Mouse (Mus musculus) neural tube, embryonic 14.5 days (tissue): Measurements from ENCODE around the gene Eif4e3. TPM values are rescaled to one million over a fixed set of nuclear protein-coding genes. Genes with fewer than 3 reads are reported as not detected.
A peak's percentile ranks its signal among the peaks of the same experiment; 100 is the strongest.

ENCODE experiments used
- ATAC-seq: fragments of 200-750 bp; cut with Nextera tagmentation; 2 replicates; pipeline ENCODE4 v1.8.0; 2017; ENCODE audit warnings: low read depth, mild to moderate bottlenecking, moderate TSS enrichment, moderate library complexity
- H3K27ac ChIP-seq: fragments of 300-500 bp; sonication (generic); 2 replicates; pipeline ENCODE4 v1.5.1; 2014; ENCODE audit warnings: low read depth, mild to moderate bottlenecking, control low read depth, low read length, moderate library complexity, mixed read lengths
- H3K27me3 ChIP-seq: fragments of 300-500 bp; sonication (generic); 2 replicates; pipeline ENCODE4 v1.6.1; 2014; ENCODE audit warnings: low read length; ENCODE audit not compliant: control insufficient read depth, insufficient read depth
- H3K36me3 ChIP-seq: fragments of 300-500 bp; sonication (generic); 2 replicates; pipeline ENCODE4 v1.6.1; 2014; ENCODE audit warnings: low read length, mixed read lengths; ENCODE audit not compliant: control insufficient read depth, insufficient read depth
- H3K4me1 ChIP-seq: fragments of 300-500 bp; sonication (generic); 2 replicates; pipeline ENCODE4 v1.6.1; 2014; ENCODE audit warnings: low read length; ENCODE audit not compliant: control insufficient read depth, insufficient read depth
- H3K4me2 ChIP-seq: fragments of 300-500 bp; sonication (generic); 2 replicates; pipeline ENCODE4 v1.6.1; 2014; ENCODE audit warnings: mild to moderate bottlenecking, low read depth, low read length, control low read depth
- H3K4me3 ChIP-seq: fragments of 300-500 bp; sonication (generic); 2 replicates; pipeline ENCODE4 v1.5.1; 2014; ENCODE audit warnings: low read depth, low read length, control low read depth, mixed read lengths
- H3K9ac ChIP-seq: fragments of 300-500 bp; sonication (generic); replicated peaks from 2 replicates; pipeline ENCODE4 v1.6.1; 2014; ENCODE audit warnings: low read depth, mild to moderate bottlenecking, control low read depth, low read length, mixed read lengths
- H3K9me3 ChIP-seq: fragments of 300-500 bp; sonication (generic); 2 replicates; pipeline ENCODE4 v1.6.1; 2016; ENCODE audit warnings: low read length; ENCODE audit not compliant: control insufficient read depth
- WGBS: fragments of 180-500 bp; shearing (Covaris S2); extraction: QIAGEN DNeasy Blood & Tissue Kit; methylation state at CpG from one replicate; pipeline ENCODE4 v1.1.7; 2014; 5-methylcytosine and 5-hydroxymethylcytosine counted together
- polyA plus RNA-seq: library from polyadenylated mRNA; unstranded; fragments of >200 nt; fragmentation: Nextera tagmentation; extraction: Ambion mirVana; gene quantifications from 2 replicates; pipeline ENCODE4 v1.2.1, GENCODE M21; 2014

Gene Eif4e3
- polyA plus RNA-seq, 1 experiment from 2014 or later = 6.8 TPM

DNA sequence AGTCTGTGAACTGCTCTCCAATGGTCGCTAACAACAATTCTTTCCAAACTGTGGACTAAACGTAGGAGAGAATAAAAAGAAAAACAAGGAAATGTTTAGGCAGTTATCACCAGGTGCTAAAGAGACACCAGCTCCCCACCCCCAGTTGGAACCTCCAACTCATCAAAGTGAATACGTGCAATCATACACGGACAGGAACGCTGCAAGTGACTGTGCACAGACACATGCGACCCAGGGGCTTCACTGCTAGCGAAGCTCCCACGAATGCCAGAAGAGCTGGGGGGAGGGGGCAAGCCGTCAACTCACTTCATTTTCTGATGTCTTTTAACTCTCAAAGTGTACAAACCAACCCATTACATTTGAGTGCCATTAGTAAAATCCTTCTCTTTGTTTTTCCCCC, 30.4 kb downstream of the Eif4e3 start:
- Histone ChIP-seq H3K4me2 (no peak overlapping the region), H3K27ac (no peak overlapping the region), H3K4me1 (peaks cover 8% of the 10 kb centered on the region; the same call in 1 of the 2 replicates), H3K9ac (no peak overlapping the region), H3K9me3 (no peaks in the 10 kb centered on the region), H3K4me3 (no peak overlapping the region), H3K36me3 (no peaks in the 10 kb centered on the region), H3K27me3 (no peaks in the 10 kb centered on the region)
- no peak for ATAC-seq
- WGBS = 48% methylated on average over 9 of the region's 9 CpGs

DNA sequence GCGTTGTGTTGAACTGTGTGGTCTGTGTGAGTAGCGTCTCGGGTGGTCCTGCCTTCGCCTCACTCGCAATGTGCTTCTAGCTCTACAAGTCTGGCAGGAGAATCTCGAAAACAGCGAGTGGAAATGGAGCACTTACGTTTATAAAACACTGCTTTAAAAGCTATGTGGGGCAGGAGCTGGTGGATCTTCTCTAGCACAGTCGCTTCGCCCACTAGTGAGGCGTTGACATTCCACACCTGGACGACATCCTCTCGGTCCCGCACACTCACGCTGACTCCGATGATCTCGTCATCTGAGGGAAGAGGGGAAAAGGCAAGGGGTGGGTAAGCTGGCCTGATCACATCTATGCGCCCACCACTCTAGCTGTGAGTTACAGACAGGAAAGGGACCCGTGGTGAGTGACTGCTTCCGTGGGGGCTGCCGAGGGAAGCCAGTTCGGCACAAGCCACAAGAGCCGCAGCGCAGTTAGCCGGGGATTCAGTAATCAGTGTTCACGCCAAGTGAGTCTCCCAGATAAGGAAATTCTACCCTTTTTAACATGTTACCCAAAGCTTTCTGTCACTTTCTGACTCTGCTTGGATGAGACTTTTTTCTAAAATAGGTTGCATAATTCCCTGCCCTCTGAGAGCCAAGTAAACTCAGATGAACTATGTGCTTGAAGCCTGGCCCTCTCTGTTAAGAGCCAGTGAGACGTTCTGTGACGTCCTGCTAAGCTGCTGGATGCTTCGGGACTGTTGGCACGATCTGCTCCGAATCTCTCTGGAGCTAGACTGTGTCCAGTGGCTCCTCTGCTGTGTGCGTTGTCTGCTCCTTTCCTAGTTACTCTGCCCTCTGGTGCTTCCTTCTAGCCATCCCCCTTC, 34.2 kb downstream of the Eif4e3 start:
- no peak overlapping the region for H3K4me3 ChIP-seq
- H3K9me3 ChIP-seq = no peaks in the 10 kb centered on the region
- H3K4me2 ChIP-seq = no peak overlapping the region
- H3K36me3 ChIP-seq = no peaks in the 10 kb centered on the region
- no peak for ATAC-seq
- H3K4me1 ChIP-seq = peaks cover 8% of the 10 kb centered on the region; the same call in 1 of the 2 replicates
- WGBS = 92% methylated on average over 32 of the region's 32 CpGs
- no peak overlapping the region for H3K27ac ChIP-seq
- H3K9ac ChIP-seq = no peak overlapping the region
- H3K27me3 ChIP-seq = no peaks in the 10 kb centered on the region

DNA sequence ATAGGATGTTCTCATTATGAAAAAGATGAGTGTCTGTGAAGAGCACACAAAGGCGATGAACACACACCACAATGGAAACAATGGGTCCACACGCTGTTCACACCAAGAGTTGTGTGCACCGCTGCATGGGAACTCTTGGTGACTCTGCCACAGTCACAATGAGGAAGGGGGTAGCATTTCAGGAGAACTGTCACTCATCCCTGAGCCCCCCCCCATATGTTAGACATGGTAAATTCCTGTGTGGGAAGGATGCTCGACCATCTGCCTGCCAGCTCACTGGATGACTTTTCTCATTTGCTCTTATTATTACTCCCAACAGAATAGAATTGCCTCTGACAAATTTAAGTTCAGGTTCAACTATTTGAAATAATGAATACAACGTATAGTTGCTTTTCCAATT, 34.9 kb downstream of the Eif4e3 start:
- 79% methylated on average over 5 of the region's 5 CpGs for WGBS
- no peak overlapping the region for H3K9ac ChIP-seq
- H3K4me2 ChIP-seq = no peak overlapping the region
- no peak overlapping the region for H3K27ac ChIP-seq
- ATAC-seq = no peak
- H3K36me3 ChIP-seq = no peaks in the 10 kb centered on the region
- H3K4me3 ChIP-seq = no peak overlapping the region
- H3K9me3 ChIP-seq = no peaks in the 10 kb centered on the region
- no peaks in the 10 kb centered on the region for H3K27me3 ChIP-seq
- peaks cover 5% of the 10 kb centered on the region; the same call in 1 of the 2 replicates for H3K4me1 ChIP-seq

DNA sequence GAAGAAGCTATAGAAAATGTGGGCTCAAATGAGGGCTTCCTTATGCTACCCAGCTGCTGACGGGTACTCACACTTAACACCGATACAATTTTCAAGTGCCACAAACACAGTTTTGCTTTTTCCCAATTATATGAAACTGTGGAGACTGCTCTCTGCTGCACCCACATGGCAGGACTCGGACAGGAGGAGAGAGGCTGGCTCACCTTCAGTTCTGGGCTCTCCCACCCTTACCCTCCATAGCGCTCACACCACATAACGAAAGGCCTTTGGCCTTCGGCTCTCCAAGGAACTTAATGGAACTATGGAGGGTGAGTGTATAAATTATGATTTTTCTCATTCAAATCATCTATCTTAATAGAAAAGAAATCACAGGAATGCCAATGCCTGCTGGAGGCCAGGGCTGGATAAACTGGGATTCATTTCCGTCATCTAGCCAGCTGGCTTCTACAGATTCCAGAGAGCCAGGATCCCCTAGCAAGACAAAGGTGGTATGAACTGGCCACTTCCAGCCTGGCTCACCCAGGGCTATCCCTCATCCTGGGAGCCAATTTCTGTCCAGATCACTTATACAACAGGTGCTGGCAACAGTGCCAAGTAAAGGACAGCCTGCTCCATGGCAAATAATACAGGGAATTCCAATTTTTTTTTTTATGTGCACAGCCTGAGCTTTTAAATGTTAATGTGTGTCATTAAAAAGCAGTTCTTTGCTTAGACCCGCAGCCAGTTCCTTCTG, 36.7 kb downstream of the Eif4e3 start:
- no peaks in the 10 kb centered on the region for H3K27me3 ChIP-seq
- no peak overlapping the region for H3K4me3 ChIP-seq
- H3K27ac ChIP-seq = no peak overlapping the region
- 73% methylated on average over 8 of the region's 8 CpGs for WGBS
- H3K4me1 ChIP-seq = no peaks in the 10 kb centered on the region
- no peak overlapping the region for H3K9ac ChIP-seq
- ATAC-seq = no peak
- no peaks in the 10 kb centered on the region for H3K9me3 ChIP-seq
- no peak overlapping the region for H3K4me2 ChIP-seq
- no peaks in the 10 kb centered on the region for H3K36me3 ChIP-seq

DNA sequence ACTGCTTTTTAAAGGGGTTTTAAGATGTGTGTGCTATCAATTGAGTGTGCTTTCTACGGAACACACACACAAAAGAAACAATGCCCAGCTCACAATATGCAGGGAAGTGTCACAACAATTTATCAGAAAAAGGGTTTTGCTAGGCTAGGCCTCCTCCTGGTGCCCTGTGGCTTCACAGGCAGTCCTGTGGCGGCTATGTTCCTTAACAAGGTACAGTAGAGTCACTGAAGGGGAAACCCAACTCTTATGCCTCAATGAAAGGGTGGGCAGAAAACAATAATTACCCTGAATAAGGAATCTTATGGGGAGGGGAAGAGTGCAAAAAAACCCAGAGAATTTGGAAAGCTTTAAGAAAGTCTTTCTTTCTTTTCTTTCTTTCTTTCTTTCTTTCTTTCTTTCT, 40.2 kb downstream of the Eif4e3 start:
- no peak overlapping the region for H3K4me2 ChIP-seq
- H3K9me3 ChIP-seq = no peaks in the 10 kb centered on the region
- ATAC-seq = no peak
- no peaks in the 10 kb centered on the region for H3K27me3 ChIP-seq
- 57% methylated on average over 2 of the region's 2 CpGs for whole genome bisulfite sequencing
- no peaks in the 10 kb centered on the region for H3K4me1 ChIP-seq
- no peak overlapping the region for H3K4me3 ChIP-seq
- H3K27ac ChIP-seq = no peak overlapping the region
- no peaks in the 10 kb centered on the region for H3K36me3 ChIP-seq
- no peak overlapping the region for H3K9ac ChIP-seq

DNA sequence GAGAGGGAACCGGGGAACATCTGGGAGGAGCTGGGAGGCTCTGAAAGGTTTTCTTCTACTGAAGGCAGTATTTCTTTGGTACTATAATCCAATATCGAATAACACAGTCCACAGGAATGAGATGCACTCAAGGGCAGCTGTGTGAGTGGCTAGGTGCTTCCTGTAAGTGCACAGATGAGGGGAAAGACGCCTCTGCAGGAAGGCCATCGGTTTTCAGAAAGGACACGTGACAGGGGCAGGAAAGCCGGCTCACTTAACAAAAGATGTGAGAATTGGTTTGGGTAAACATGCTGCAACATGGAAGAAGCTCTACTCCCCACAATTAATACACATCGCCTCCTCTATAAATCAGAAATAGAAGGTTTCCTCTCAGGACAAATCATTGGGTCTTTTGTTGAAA, 40.8 kb downstream of the Eif4e3 start:
- Histone ChIP-seq H3K4me1 (no peaks in the 10 kb centered on the region), H3K27me3 (no peaks in the 10 kb centered on the region), H3K36me3 (no peaks in the 10 kb centered on the region), H3K9ac (no peak overlapping the region), H3K4me2 (no peak overlapping the region), H3K9me3 (no peaks in the 10 kb centered on the region), H3K4me3 (no peak overlapping the region), H3K27ac (no peak overlapping the region)
- WGBS = 37% methylated on average over 7 of the region's 7 CpGs
- no peak for ATAC-seq

DNA sequence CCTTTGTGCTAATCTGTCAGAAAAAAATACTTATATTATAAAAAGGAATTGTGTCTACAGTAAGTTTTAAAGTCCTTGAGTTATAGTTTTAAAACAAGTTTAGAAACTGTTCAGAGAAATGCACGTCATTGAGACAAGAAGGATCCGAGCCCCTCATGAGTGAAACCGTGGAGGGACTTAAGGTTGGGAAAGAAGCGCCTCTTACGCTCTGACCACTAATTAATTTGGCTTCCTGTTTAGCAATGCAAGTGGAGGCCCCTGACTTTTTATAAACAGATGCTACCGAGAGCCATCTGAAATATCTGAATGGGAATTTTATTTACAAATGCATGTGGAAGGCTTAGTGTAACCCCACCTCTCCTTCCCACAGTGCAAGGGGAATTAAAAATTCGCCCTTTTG, 41.3 kb downstream of the Eif4e3 start:
- WGBS = 55% methylated on average over 7 of the region's 7 CpGs
- no peak for ATAC-seq
- no peak overlapping the region for H3K4me2 ChIP-seq

DNA sequence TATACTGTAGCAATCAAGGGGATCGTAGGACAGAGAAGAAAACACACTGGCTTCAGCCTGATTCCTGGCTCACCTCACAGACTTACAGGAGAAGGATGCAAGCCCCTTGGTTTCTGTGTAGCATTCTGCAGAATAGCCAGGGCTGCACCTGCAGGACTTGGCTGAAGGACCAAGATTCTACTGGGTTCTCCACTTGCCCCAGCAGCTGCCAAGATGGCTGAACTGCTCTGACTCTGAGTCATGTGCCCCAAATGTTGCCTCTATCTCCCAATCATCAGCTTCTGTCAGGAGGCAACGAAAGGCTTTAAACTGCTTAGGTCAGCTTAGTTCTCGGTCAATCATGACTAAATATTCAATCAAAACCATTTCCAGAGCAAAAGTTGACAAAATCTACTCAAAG, 42.0 kb downstream of the Eif4e3 start:
- Histone ChIP-seq H3K36me3 (no peaks in the 10 kb centered on the region), H3K9me3 (no peaks in the 10 kb centered on the region), H3K4me3 (no peak overlapping the region), H3K4me2 (no peak overlapping the region), H3K4me1 (no peaks in the 10 kb centered on the region), H3K9ac (no peak overlapping the region), H3K27ac (no peak overlapping the region), H3K27me3 (no peaks in the 10 kb centered on the region)
- 92% methylated on average over 3 of the region's 3 CpGs for WGBS
- ATAC-seq = no peak

More for the DNA sequence above, 41.3 kb downstream of the Eif4e3 start:
- no peak overlapping the region for H3K4me3 ChIP-seq
- no peaks in the 10 kb centered on the region for H3K9me3 ChIP-seq
- H3K9ac ChIP-seq = no peak overlapping the region
- no peaks in the 10 kb centered on the region for H3K27me3 ChIP-seq
- no peak overlapping the region for H3K27ac ChIP-seq
- H3K36me3 ChIP-seq = no peaks in the 10 kb centered on the region
- no peaks in the 10 kb centered on the region for H3K4me1 ChIP-seq

DNA sequence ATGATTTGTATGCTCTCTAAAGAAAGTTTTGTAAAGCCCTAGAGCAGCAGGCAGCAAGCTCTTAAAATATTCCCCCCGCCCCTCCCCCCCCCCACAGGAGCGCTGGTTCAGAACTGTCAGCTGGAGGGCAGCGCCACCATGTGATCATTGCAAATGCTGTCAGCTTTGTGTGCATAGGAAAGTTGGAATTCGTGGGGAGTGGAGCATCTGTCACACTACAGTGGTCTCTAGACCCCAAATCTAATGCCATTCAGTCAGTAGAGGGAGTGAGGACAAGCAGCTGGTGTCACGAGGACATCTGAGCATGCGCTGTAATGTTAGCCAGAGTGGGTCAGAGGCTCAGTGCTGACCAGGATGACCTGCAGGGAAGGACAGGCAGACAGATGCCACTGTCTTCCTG, 42.9 kb downstream of the Eif4e3 start:
- 0 out of 2 replicates have a peak, but pooled peaks have one; percentile 51 for ATAC-seq
- Histone ChIP-seq H3K4me2 (no peak overlapping the region), H3K27ac (no peak overlapping the region)

More for the DNA sequence above, 42.9 kb downstream of the Eif4e3 start:
- no peaks in the 10 kb centered on the region for H3K9me3 ChIP-seq
- H3K27me3 ChIP-seq = no peaks in the 10 kb centered on the region
- 9% methylated on average over 6 of the region's 6 CpGs for WGBS
- no peaks in the 10 kb centered on the region for H3K4me1 ChIP-seq
- no peaks in the 10 kb centered on the region for H3K36me3 ChIP-seq
- no peak overlapping the region for H3K4me3 ChIP-seq
- no peak overlapping the region for H3K9ac ChIP-seq
